Mouse (Mus musculus) ovary, postnatal 36 days (tissue): ENCODE measurements around the gene Gpr156.

ENCODE experiments used
- DNase-seq: peaks from one replicate; pipeline ENCODE4 v3.0.0; 2022; ENCODE audit warnings: low spot score, mixed read lengths

Gpr156 gene

DNA sequence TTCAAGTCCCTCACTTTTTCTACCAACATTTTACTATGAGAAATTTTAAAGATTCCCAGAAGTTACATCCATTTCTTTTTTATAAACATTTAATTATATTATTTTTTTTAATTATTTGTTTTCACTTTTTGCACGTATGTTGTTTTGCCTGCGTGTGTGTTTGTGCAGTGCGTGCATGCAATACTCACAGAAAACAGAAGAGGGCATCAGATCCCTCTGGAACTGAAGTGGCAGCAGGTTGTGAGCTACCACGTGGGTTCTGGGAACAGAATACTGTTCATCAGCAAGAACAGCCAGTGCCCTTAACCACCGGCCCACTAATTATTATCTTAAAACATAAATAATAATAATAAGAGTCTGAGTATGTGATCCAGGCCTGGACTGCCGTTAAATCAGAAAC, 2.7 kb downstream of the Gpr156 start:
- DNase-seq = no peak

DNA sequence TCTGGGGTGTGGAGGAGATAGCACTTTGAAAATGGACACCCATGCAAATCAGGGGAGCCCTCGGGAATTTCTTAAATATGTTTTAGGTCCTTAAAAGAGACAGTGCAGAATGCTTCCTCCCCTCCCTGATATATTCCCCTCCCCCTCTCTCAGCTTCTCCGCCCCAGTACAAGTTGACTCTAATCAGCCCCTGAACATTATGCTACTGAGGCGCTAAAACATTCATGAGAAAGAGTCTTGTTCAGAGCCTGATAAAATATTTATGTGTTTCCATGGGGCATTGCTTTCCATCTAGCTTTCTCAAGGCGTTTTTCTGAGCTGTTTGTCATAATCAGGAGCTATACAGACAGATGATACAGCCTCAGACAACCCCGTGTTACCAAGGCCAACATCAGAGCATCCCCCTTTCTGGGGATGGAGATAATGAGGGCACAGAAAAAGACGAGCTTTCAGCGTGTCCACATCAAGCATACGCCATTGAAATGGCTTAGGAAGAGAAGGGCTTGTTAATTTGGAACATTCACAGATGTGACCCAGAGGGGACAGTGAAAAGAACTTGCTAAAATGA, 4.6 kb downstream of the Gpr156 start:
- no peak for DNase-seq

DNA sequence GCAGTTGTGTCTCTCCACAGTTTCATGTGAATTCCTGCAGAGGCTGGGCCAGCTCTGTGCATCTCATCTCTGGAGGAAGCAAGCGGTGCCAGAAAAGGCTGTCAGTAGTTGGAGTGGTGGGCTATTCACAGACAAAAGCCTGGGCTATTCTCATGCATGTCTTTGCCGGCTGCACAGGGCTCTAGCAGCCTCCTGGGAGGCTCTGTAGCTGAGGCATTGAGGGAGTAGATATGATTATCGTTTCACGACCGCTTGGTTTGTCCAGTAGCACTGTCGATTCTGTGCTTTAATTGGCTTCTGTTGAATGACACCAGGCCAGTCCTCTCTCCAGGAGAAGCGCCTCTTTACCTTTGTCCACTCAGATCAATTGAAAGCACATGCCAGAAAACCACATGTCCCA, 9.8 kb downstream of the Gpr156 start:
- no peak for DNase-seq

DNA sequence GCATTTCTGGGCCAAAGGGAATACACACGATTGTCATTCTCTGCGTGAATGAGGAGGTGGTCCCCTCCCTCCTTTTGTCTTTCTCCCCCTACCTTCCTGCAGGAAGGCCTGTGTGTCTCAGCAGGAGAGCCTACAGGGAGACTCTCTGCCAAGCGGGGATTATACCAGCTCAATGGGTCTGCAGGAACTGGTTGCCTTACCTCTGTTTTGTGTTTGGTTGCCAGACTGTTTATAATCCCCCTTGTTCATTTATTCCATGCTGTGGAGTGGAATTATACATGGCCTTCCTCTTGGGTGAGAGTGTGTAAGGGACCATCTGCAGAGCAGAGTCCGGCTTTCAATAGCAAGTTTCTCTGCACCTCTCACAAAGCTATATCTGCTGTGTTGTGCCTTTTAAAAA, 10.8 kb downstream of the Gpr156 start:
- DNase-seq = no peak

DNA sequence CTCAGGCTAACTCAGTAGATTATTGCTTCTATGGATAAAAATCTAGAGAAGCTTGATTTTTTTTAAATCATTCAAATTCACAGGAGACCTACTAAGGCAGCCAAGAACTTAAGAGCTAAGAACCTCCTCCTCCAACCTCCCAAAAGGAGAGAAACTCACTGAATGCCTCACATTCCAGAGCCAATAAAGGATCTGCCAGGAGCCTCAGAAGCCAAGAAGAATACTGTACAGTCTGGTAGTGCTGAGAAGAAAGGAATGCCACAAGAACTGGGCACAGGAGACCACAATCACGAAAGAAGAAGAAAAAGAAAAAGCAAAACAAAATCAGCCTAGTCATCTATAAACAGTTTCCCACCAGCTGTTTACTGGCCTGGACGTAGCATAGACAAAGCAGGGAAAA, 12.7 kb downstream of the Gpr156 start:
- no peak for DNase-seq

DNA sequence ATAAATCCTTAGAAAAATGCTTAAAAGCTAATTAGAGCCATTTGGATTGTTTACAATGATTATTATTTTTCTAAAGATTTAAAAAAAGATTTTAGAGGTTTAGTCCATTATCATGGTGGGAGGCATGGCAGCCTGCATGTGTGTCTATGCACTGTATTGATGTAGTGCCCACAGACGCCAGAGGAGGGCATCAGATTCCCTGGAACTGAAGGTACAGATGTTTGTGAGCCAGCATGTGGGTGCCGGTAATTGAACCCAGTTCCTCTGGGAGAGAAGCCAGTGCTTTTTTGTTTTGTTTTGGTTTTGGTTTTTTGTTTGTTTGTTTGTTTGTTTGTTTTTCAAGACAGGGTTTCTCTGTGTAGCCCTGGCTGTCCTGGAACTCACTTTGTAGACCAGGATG, 13.3 kb downstream of the Gpr156 start:
- no peak for DNase-seq

DNA sequence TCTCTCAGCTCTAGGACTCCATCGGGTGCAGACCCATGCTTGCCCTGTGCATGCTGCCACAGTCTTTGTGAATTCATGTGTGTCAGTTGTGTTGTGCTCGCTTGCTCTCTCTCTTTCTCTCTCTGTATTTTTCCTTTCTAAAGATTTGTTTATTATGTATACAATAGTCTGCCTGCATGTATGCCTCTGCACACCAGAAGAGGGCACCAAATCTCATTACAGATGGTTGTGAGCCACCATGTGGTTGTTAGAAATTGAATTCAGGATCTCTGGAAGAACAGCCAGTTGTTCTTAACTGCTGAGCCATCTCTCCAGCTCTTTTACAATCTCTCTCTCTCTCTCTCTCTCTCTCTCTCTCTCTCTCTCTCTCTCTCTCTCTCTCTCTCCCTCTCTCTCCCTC, 18.6 kb downstream of the Gpr156 start:
- no peak for DNase-seq

DNA sequence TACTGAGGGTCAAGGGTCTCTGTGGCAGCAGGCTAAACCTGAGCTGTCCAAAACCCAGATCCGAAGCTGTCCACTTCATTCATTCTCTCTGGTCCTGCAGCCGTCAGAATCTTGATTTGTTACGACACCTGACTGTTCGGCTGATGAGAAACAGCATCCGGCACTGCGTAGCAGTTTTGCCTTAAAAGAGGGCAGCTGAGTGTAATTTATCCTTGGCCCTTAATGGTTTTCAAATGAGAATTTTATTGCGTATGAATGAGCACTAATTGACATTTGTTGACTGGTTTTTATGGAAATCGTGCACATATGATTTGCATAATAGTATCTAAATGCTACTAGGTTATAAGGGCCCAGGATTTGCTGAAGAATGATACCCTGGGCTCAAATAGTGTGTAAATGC, 21.0 kb downstream of the Gpr156 start:
- DNase-seq = no peak

DNA sequence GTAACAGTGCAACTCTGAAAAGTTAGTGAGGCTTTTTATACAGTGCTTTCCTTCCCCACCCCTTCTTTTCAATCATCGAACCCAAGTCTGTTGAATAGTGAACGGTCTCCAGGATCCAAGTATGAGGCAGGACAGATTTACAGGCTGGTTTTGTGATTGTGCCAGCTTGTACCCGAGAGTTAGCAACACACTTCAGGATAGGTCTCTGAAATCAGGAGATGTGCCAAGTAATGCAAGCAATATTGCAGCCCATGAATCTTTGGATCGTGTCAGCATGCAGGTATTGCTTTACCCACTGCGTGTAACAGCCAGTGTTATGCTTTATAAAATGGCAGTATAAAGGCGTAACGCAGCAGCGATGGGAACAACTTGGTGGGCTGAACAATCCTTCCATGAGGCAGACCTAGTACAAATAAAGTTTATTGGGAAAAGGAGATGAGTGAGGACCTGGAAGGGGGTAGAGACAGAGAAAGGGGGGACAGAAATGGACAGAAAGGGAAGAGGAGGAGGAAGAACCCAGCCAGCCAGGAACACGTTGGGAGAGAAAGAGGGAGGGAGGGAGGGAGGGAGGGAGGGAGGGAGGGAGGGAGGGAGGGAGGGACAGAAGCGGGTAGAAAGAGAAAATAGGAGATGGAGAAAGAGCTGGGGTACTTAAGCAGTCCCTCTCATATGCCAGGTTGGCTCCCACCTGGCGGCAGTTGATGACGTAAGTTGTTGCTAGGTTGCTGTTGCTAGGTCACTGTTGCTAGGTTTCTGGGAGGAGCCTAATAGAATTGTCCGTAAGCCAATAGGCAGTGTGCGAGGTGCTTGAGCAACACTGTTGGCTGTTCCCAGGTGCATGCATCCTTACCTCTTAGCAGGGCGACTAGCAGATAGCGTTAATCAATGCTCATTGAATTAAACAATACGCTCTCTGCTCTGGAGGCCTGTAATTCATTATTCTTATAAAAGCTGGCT, 22.1 kb downstream of the Gpr156 start:
- DNase-seq = no peak

DNA sequence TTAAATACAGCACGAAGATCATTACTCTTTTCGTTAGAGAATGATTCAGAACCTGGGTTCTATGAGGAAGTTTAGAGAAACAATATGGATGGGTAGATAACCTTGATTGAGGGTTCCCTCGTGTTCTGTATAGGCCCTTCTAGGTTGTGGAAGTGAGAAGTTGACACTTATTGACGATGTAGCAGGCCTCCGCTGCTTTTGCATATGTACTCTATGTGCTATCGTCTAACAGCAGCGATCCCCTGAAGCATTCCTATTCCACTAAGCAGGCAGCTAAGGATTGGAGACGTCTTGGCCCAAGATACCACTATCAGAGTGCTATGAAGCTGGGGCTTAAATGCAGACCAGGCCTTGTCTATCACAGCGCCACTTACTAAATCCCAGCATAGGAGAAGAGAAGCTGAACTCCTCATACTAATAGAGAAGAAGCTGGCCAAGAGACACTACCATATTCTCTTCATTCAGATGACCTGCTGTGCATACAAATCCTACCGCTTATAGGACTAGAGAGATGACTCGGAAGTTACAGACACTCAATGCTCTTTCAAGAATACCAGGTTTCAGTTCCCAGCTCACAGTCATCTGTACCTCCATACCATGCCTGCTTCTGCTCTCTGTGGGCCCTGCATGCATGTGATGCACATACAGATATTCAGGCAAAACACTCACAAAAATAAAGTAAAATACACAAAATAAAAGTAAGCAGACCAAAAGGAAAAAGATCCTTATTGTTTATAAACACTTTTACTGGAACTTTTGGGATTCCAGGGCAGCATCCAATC, 23.0 kb downstream of the Gpr156 start:
- DNase-seq = no peak

DNA sequence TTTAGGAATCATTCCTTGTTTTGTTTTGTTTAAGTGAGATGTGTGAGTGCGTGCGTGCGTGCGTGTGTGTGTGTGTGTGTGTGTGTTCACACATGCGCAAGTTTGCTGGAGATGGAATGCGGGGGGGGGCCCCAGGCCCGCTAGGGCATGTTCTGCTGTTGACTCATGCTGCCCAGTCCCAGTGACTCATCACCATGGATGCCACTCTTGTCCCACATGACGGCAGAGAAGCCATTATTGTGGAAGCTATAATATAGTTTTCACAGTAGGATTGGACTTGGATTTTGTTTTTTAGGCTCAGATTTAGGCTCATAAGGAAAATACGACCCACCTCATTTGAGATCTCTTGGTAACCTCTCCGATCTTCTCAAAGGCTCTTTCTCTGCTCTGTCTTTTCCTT, 24.0 kb downstream of the Gpr156 start:
- DNase-seq = no peak

DNA sequence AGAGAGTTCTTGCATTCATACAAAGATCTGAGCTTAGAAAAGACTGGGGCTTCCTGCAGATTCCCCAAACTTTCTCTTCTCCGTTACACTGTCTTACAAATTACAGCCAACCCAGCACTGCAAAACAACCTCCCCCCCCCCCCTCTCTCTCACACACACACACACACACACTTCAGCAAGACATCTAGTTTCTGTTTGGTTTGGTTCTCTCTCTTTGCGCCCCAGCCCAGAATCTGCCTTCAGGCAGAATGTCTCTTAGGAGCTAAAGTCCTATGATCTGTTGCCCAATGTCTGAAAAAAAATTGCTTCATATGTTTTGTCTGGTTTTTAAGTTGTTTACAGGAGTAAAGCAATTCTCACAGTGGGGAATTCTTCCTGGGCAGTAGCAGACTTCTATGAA, 27.4 kb downstream of the Gpr156 start:
- no peak for DNase-seq

DNA sequence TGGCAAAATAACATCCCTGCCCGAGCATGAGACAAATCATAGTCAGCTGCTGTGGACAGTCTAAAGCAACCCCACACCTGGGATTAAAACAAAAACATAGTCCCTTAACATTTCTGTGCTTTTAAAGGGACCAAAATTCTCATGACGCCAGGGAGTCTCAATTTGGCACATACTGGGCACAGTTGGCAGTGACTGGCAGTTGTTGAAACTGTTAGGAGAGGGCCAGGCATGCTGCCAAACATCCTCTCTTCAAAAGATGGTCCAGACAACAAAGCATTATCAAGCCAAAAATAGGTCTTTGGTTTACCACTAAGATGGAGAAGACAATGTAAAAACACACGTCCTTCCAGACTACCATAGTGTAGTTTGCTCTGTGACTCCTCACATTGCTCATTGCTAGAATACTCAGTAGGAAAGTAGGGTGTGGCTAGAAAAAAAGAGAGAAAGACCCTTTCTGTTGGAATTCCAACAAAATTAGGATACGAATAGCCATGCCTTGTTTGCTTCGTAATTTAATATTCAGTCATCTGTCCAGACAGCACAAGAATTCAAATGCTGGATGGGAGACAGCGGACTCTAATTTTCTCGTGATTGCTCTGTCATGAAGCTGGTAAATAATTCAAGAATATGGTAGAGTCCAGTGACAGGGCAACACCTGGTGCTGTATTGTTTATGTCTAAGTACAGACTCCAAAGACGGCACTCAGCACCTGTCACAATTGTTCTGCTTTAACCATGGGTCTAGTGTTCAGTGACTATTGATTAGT, 28.9 kb downstream of the Gpr156 start:
- DNase-seq = no peak

DNA sequence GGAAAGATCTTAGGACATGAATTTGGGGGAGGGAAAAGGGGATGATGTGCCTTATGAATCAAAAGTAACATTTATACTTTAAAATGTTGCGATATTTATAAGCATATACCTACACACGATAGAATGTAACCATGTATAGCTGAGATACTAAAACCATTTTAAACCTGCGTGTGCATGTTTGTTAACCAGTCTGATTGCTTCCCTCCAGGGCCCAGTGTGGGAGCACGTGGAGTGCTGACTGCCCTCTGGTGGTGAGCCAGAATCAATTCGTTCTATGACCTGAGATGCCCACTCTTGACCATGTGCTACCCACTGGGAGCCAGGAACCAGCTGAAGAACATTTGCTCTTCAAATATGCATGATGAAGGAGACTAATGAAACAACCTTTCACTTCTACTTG, 30.9 kb downstream of the Gpr156 start:
- peak; percentile 58 for DNase-seq

DNA sequence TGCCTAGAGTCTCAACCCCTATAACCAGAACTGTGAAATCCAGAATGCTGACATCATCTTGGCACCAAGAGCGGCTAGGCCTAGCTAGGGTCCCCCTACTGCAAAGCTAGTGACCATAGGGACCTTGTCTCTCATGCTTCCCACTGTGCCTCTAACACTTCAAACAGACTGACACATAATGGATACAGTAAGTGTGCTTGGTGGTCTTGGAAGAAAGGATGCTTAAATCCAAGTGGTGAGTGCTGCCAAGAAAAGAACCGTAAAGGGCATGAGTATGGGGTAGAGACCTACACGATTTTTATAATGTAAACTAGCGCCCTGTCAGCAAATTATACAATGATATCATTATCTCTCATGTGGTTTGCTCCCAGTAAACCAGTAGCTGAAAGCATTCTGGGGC, 32.1 kb downstream of the Gpr156 start:
- no peak for DNase-seq

DNA sequence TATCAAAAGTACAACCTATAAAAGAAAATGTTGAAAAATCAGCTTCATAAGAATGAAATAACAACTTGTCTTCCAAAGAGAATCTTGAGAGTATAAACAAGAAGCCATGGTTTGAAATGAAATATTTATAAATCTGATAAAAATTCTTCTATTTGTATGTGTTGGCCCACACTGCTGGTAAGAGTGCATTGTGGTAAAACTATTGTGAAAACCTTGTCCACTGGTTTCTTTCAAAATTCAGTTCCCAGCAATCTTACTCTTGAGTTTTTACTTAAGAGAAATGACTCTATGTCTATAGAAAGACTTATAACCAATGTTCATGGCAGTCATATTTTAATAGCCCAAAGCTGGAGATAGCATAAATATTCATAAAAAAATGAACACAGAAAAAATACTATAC, 34.9 kb downstream of the Gpr156 start:
- no peak for DNase-seq

DNA sequence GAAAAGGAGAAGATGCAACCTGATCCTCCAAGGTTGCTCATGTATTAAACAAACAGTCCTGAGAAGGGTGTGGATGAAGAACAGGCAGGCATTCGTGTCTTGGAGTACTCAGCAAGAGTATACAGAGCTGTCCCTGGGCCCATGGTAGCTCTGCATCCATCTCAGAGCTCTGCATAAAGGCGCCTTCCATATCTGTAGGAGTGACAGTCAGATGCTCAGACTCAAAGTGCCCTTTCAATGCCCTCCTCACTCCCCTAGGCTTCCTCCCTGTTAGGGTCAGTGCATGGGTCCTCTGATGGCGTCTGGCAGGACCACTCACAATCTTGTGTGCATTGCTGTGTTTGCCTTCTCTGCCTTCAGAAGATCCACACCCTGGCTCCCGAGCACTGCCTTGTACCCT, 36.9 kb downstream of the Gpr156 start:
- no peak for DNase-seq

DNA sequence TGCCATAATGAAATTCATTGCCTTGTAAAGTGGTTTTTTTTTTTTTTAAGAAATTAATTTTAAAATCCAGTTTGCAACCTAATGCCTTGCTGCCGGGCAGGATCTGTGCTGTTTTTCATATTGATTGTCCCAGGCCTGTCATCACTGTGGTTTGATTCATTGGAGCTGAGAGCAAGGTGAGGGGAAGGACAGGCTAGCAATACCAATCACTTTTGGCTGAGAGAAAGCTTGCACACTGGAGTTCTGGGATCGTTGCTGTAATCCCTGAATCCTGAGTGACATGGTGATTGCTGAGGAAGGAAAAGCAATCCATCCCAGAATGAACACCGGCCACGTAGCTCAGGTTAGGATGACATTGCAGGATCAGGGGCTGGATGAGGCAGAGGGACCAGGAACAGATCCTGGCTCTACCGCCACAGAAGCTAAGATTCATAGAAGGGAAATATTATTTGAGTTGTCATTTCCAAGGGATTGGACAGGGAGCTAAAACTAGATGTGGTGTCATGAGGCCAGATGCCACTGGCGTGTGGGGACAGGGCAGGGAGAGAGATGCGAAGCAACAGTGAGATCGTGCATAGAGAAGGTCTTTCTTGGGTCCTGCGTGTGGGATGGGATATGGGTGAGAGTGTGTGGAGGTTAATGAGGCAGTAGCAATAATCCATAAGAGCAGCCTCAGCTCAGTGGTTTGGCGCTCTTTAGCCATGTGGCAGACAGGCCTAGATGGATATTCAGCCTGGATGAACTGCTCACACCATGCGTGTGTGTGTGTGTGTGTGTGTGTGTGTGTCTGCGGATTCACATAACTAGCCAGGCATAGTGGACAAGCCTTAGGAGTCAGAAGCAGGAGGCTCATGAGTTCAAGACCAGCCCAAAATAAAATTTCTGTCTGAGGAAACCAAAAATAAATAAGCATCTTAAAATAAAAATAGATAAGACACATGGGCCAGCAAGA, 38.0 kb downstream of the Gpr156 start:
- DNase-seq = no peak

DNA sequence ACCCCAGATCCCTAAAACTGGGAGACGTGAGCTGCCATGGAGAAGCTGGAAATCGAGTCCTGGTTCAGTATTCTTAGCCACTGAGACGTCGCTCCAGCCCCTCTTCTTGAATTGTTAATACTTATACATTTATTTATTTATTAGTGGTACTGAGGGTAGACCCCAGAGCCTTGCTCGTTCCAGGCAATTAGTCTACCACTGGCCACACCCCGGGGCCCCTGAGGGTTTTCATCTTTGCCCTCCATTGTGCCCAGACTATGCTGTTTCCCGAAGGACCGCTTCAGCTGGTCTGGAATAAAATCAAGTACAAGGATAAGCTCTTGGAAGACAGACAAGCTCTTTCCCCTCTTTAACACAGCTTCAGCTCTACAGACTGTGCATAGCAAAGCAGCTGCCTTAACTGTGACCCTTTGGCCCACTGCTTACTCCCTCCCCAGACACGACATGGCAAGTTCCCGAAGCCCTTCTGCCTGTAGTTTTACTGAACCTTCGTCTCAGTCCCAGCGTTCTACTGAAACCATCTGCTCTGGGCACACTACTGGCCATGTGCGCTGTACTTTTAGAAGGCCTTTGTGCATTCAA, 39.1 kb downstream of the Gpr156 start:
- DNase-seq = no peak

DNA sequence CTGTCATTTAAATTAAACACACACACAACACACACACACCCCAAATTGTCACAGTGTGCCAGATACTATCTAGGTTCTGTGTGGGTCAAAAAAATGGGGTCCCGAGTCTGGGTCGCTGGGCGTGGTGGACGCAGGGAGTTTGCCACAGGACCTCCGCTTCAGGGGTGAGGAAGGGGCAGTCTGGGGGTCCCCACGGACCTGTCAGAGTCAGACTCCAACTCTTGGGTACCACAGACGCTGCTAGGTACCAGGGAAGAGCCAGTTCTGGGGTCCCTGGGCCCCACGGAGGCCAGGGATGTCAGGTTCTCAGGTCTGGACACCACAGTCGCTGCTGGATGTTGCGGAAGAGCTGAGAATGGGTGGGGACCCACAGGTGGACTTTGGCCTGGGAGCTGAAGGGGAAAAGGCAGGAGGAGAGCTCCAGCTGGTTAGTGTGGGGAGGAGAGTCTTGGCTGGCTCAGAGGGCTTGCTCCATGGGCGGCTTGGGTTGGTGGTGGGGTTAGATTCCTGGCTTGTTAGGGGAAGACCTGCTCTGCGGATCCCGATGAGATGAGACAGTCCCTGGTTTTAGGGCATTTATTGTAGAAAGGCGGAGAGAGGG, 39.9 kb downstream of the Gpr156 start:
- DNase-seq = no peak
